Mouse (Mus musculus) cerebellum, adult 9-10 months (tissue): ENCODE measurements around the gene Spef2.
"Not testable (repeated sequence)": the region's sequence is repeated elsewhere in the genome, so short reads cannot be mapped to it uniquely, and the experiment has no call there.

Experiments
- DNase-seq: peaks from one replicate; pipeline ENCODE4 v3.0.0; 2022

Spef2 gene

GRCm38 (mm10) chr15:9748359-9749102 is at the start of gene Spef2:
Spef2 (minus strand) TSS chr15:9748868.
- peak; percentile 22 for DNase-seq

- DNase-seq, result no peak
Measured at GRCm38 (mm10) chr15:9794131-9794530, 45.5 kb upstream of the Spef2 start.

GRCm38 (mm10) chr15:9788245-9789030 is 39.8 kb upstream of the Spef2 start:
- DNase-seq, result no peak

- not testable (repeated sequence) for DNase-seq
Measured at GRCm38 (mm10) chr15:9774222-9775142, 25.8 kb upstream of the Spef2 start.

GRCm38 (mm10) chr15:9768184-9768918 is 19.7 kb upstream of the Spef2 start:
- no peak for DNase-seq

GRCm38 (mm10) chr15:9767034-9767433 is 18.4 kb upstream of the Spef2 start:
- no peak for DNase-seq

- no peak for DNase-seq
Measured at GRCm38 (mm10) chr15:9750966-9751365, 2.3 kb upstream of the Spef2 start.

GRCm38 (mm10) chr15:9747410-9748104 is 1.1 kb downstream of the Spef2 start:
- no peak for DNase-seq

GRCm38 (mm10) chr15:9742172-9742571 is 6.5 kb downstream of the Spef2 start:
- no peak for DNase-seq

GRCm38 (mm10) chr15:9714574-9715458 is 33.9 kb downstream of the Spef2 start:
- DNase-seq, result no peak

GRCm38 (mm10) chr15:9713707-9714106 is 35.0 kb downstream of the Spef2 start:
- no peak for DNase-seq

GRCm38 (mm10) chr15:9710330-9710729 is 38.3 kb downstream of the Spef2 start:
- DNase-seq, result no peak

- DNase-seq, result no peak
Measured at GRCm38 (mm10) chr15:9705830-9706450, 42.7 kb downstream of the Spef2 start.

- no peak for DNase-seq
Measured at GRCm38 (mm10) chr15:9701845-9702244, 46.8 kb downstream of the Spef2 start.

- DNase-seq, result no peak
Measured at GRCm38 (mm10) chr15:9691721-9692120, 56.9 kb downstream of the Spef2 start.

- no peak for DNase-seq
Measured at GRCm38 (mm10) chr15:9690845-9691244, 57.8 kb downstream of the Spef2 start.

GRCm38 (mm10) chr15:9690436-9690835 is 58.2 kb downstream of the Spef2 start:
- DNase-seq, result no peak

- no peak for DNase-seq
Measured at GRCm38 (mm10) chr15:9683485-9683884, 65.2 kb downstream of the Spef2 start.

GRCm38 (mm10) chr15:9677343-9678036 is 71.2 kb downstream of the Spef2 start:
- no peak for DNase-seq

GRCm38 (mm10) chr15:9668575-9668974 is 80.1 kb downstream of the Spef2 start:
- no peak for DNase-seq
